14 mouse cellular contexts compared by ENCODE assay signal in the genomic region with DNA sequence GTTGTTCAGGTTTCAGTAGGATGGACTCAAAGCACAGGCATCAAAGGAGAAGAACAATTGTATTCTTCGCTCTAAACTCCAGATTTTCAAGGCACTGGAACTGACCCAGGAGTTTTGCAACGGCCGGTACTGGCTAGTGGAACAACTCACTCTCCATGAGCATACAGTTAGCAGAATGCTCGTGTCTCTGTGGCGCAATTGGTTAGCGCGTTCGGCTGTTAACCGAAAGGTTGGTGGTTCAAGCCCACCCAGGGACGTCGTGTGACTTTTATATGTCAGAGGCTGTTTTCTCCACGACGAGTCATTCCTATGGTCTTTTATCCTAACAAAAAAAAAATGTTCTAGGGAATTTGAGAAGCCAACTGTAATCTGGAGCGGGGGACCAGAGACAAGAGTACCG. TPM values are rescaled to one million over a fixed set of nuclear protein-coding genes. Genes with fewer than 3 reads are reported as not detected.
DNase-seq lines count a peak whose midpoint lies in the region; ATAC-seq and TF ChIP-seq lines count a peak whose summit lies in the region.
"Had no signal": no experiment of that assay in that cellular context is flagged by ENCODE, and none has a peak within 500 bp of the region (broad histone marks: within the 10 kb centered on the region; RNA-seq: fewer than 3 reads in every experiment).

No protein-coding gene starts in this region.

- H3K4me3 ChIP-seq in heart, embryonic 11.5 days (ENCODE audit: low read depth, low read length), result no peak overlapping the region
- H3K4me3 ChIP-seq in ES-Bruce4 (ENCODE audit: low read depth, low read length), result 0 out of 2 replicates have a peak overlapping the region, but pooled peaks have one; percentile 23
- peak overlapping the region; percentile 18; the same call in 1 of the 2 replicates for H3K4me3 ChIP-seq in limb, embryonic 10.5 days
- no peak overlapping the region for H3K4me3 ChIP-seq in kidney, embryonic 16.5 days (ENCODE audit: low read length)
- H3K4me3 ChIP-seq: heart, embryonic 15.5 days had no signal

- TF ChIP-seq CTCF in ES-Bruce4 (IDR thresholded peaks at IDR 0.05; ENCODE audit: low read depth, low read length), result no peak

- H3K9ac ChIP-seq in heart, embryonic 11.5 days (ENCODE audit: low read depth, low read length), result no peak overlapping the region
- 0 out of 2 replicates have a peak overlapping the region, but pooled peaks have one; percentile 26 for H3K9ac ChIP-seq in ES-Bruce4 (ENCODE audit: low read depth, poor library complexity, severe bottlenecking)
- H3K9ac ChIP-seq in kidney, embryonic 16.5 days (replicated peaks; ENCODE audit: low read length), result no peak overlapping the region
- H3K9ac ChIP-seq: heart, embryonic 15.5 days had no signal

- no peak overlapping the region for H3K27ac ChIP-seq in heart, embryonic 11.5 days (ENCODE audit: low read depth, low read length)
- H3K27ac ChIP-seq in ES-Bruce4 (ENCODE audit: insufficient read depth, low read length), result no peak overlapping the region
- no peak overlapping the region for H3K27ac ChIP-seq in limb, embryonic 10.5 days
- no peak overlapping the region for H3K27ac ChIP-seq in kidney, embryonic 16.5 days (ENCODE audit: low read length)
- H3K27ac ChIP-seq: heart, embryonic 15.5 days had no signal

- no peak for DNase-seq in heart, postnatal 14 days
- peak; percentile 34 for DNase-seq in NIH3T3 (ENCODE audit: low read depth)
- peak; percentile 38 for DNase-seq in limb, embryonic 10.5 days (ENCODE audit: low spot score)
- DNase-seq in kidney, adult 8-10 months, result no peak
- DNase-seq: cerebellum, adult 11-12 months; kidney, adult 18-20 months had no signal

- TF ChIP-seq EP300 in ES-Bruce4 (IDR thresholded peaks at IDR 0.05; ENCODE audit: insufficient read depth, low read depth, low read length), result no peak

- no peak for TF ChIP-seq POLR2A in ES-Bruce4 (IDR thresholded peaks at IDR 0.05; ENCODE audit: insufficient read depth, low read length)

- no peaks in the 10 kb centered on the region for H3K9me3 ChIP-seq in heart, embryonic 11.5 days (replicated peaks; ENCODE audit: control insufficient read depth, low read length)
- H3K9me3 ChIP-seq in ES-Bruce4 (replicated peaks; ENCODE audit: control insufficient read depth, insufficient read depth, low read length, poor library complexity, severe bottlenecking), result no peaks in the 10 kb centered on the region
- no peaks in the 10 kb centered on the region for H3K9me3 ChIP-seq in limb, embryonic 10.5 days (replicated peaks)
- no peaks in the 10 kb centered on the region for H3K9me3 ChIP-seq in kidney, embryonic 16.5 days (ENCODE audit: low read length)
- H3K9me3 ChIP-seq: heart, embryonic 15.5 days had no signal

- WGBS in heart, embryonic 11.5 days (ENCODE audit: insufficient replicate concordance), result 9% methylated on average over 15 of the region's 15 CpGs
- 12% methylated on average over 15 of the region's 15 CpGs for WGBS in limb, embryonic 10.5 days
- WGBS in kidney, embryonic 16.5 days, result 18% methylated on average over 15 of the region's 15 CpGs

- H3K27me3 ChIP-seq in heart, embryonic 11.5 days (ENCODE audit: control insufficient read depth, insufficient read depth, low read length), result peaks cover 12% of the 10 kb centered on the region
- H3K27me3 ChIP-seq in ES-Bruce4 (ENCODE audit: control insufficient read depth, insufficient read depth, low read length, poor library complexity, severe bottlenecking), result no peaks in the 10 kb centered on the region
- peaks cover 18% of the 10 kb centered on the region; the same call in 1 of the 2 replicates for H3K27me3 ChIP-seq in limb, embryonic 10.5 days (ENCODE audit: low read depth, poor library complexity, severe bottlenecking)
- peaks cover 51% of the 10 kb centered on the region for H3K27me3 ChIP-seq in kidney, embryonic 16.5 days (ENCODE audit: insufficient read depth, low read length)

- H3K36me3 ChIP-seq in heart, embryonic 11.5 days (ENCODE audit: control insufficient read depth, insufficient read depth, low read length), result no peaks in the 10 kb centered on the region
- H3K36me3 ChIP-seq in ES-Bruce4 (ENCODE audit: control insufficient read depth, insufficient read depth, low read length, poor library complexity, severe bottlenecking), result no peaks in the 10 kb centered on the region
- H3K36me3 ChIP-seq in limb, embryonic 10.5 days, result no peaks in the 10 kb centered on the region
- no peaks in the 10 kb centered on the region for H3K36me3 ChIP-seq in kidney, embryonic 16.5 days (ENCODE audit: insufficient read depth, low read length)
- H3K36me3 ChIP-seq: heart, embryonic 15.5 days had no signal

- intact Hi-C loops in heart, postnatal 14 days (cut with DNase I), result no loop called here

- no peak for ATAC-seq in heart, embryonic 11.5 days (replicated peaks; ENCODE audit: insufficient number of reproducible peaks, low FRiP score, low TSS enrichment)
- no peak for ATAC-seq in kidney, embryonic 16.5 days (ENCODE audit: low FRiP score, low TSS enrichment)
- ATAC-seq: CD4-positive, CD25-positive, alpha-beta regulatory T cell, adult 4 months; hindbrain, embryonic 16.5 days; lung, postnatal 0 days had no signal

- peak overlapping the region; percentile 2; the same call in 1 of the 2 replicates for H3K4me2 ChIP-seq in heart, embryonic 11.5 days
- H3K4me2 ChIP-seq in kidney, embryonic 16.5 days (replicated peaks; ENCODE audit: low read depth, low read length), result no peak overlapping the region
- H3K4me2 ChIP-seq: heart, embryonic 15.5 days had no signal

- no peaks in the 10 kb centered on the region for H3K4me1 ChIP-seq in heart, embryonic 11.5 days (ENCODE audit: control insufficient read depth, insufficient read depth, low read length)
- H3K4me1 ChIP-seq in ES-Bruce4 (ENCODE audit: control insufficient read depth, insufficient read depth, low read length), result no peaks in the 10 kb centered on the region
- no peaks in the 10 kb centered on the region for H3K4me1 ChIP-seq in limb, embryonic 10.5 days
- no peaks in the 10 kb centered on the region for H3K4me1 ChIP-seq in kidney, embryonic 16.5 days (ENCODE audit: insufficient read depth, low read length)
- H3K4me1 ChIP-seq: heart, embryonic 15.5 days had no signal

RNA-seq across cellular contexts. Expression of a gene that starts 28.1 kb away (rescaled TPM):
- 0.89 and 1.3 TPM in 2 replicates for polyA plus RNA-seq in heart, embryonic 11.5 days (2014; fragmentation: Nextera tagmentation; extraction: Ambion mirVana)
- under 1 TPM; 0.45 to 0.46 TPM for total RNA-seq in heart, postnatal 14 days (2021)
- not detected in 2 replicates for polyA plus RNA-seq in ES-Bruce4 (2011; ENCODE audit: insufficient read depth, insufficient read length, low read depth, missing spikeins)
- 0.60 and 0.85 TPM in 2 replicates for polyA plus RNA-seq in limb, embryonic 10.5 days (2016; fragmentation: Nextera tagmentation; extraction: Ambion mirVana)
- polyA plus RNA-seq in kidney, embryonic 16.5 days (2015; fragmentation: Nextera tagmentation; extraction: Ambion mirVana), result 1.9 and 2.7 TPM in 2 replicates
- total RNA-seq: megakaryocyte-erythroid progenitor cell, adult 5-6 weeks had no signal

RNA-seq across cellular contexts. Expression of a gene that starts 52.3 kb away (rescaled TPM):
- 6.6 and 7.1 TPM in 2 replicates for polyA plus RNA-seq in heart, embryonic 11.5 days (2014; fragmentation: Nextera tagmentation; extraction: Ambion mirVana)
- total RNA-seq in heart, postnatal 14 days (2021), result 100 to 1,000 TPM; 121 to 256 TPM
- polyA plus RNA-seq in ES-Bruce4 (2011; ENCODE audit: insufficient read depth, insufficient read length, low read depth, missing spikeins), result 33.9 and 35.8 TPM in 2 replicates
- polyA plus RNA-seq in limb, embryonic 10.5 days (2016; fragmentation: Nextera tagmentation; extraction: Ambion mirVana), result 8.2 and 10.7 TPM in 2 replicates
- 14.8 TPM in 2 replicates for polyA plus RNA-seq in kidney, embryonic 16.5 days (2015; fragmentation: Nextera tagmentation; extraction: Ambion mirVana)

RNA-seq across cellular contexts. Expression of a gene that starts 53.4 kb away (rescaled TPM):
- 24.3 and 29.5 TPM in 2 replicates for polyA plus RNA-seq in heart, embryonic 11.5 days (2014; fragmentation: Nextera tagmentation; extraction: Ambion mirVana)
- total RNA-seq in heart, postnatal 14 days (2021), result 100 to 1,000 TPM; 125 to 254 TPM
- polyA plus RNA-seq in ES-Bruce4 (2011; ENCODE audit: insufficient read depth, insufficient read length, low read depth, missing spikeins), result 7.7 and 11.1 TPM in 2 replicates
- 48.3 and 54.0 TPM in 2 replicates for polyA plus RNA-seq in limb, embryonic 10.5 days (2016; fragmentation: Nextera tagmentation; extraction: Ambion mirVana)
- polyA plus RNA-seq in kidney, embryonic 16.5 days (2015; fragmentation: Nextera tagmentation; extraction: Ambion mirVana), result 35.4 and 45.1 TPM in 2 replicates

RNA-seq across cellular contexts. Expression of a gene that starts 58.8 kb away (rescaled TPM):
- 1.3 and 2.7 TPM in 2 replicates for polyA plus RNA-seq in heart, embryonic 11.5 days (2014; fragmentation: Nextera tagmentation; extraction: Ambion mirVana)
- total RNA-seq in heart, postnatal 14 days (2021), result 10 to 100 TPM; 26.0 to 42.3 TPM
- 3.6 and 4.0 TPM in 2 replicates for polyA plus RNA-seq in ES-Bruce4 (2011; ENCODE audit: insufficient read depth, insufficient read length, low read depth, missing spikeins)
- 7.7 and 9.4 TPM in 2 replicates for polyA plus RNA-seq in limb, embryonic 10.5 days (2016; fragmentation: Nextera tagmentation; extraction: Ambion mirVana)
- 8.0 and 10.8 TPM in 2 replicates for polyA plus RNA-seq in kidney, embryonic 16.5 days (2015; fragmentation: Nextera tagmentation; extraction: Ambion mirVana)

Comparison
In these comparisons a context has a peak if more than half of its experiments do, and no peak if none do; other contexts are left out.
1. H3K4me3 ChIP-seq: peak in ES-Bruce4 (single experiment) and limb, embryonic 10.5 days (single experiment); none in heart, embryonic 11.5 days (single experiment) and kidney, embryonic 16.5 days (single experiment).
2. DNase-seq: peak in NIH3T3 (single experiment) and limb, embryonic 10.5 days (single experiment); none in heart, postnatal 14 days (0 of 2) and kidney, adult 8-10 months (0 of 2).